Mouse (Mus musculus): ENCODE measurements at regions not wholly inside any gene's neighbourhood (a gene's known extent, or its start where the extent isn't known, plus 50 kb on each side); places are given as distances from the start of the nearest gene placed in this dataset.

- DNase-seq (no peak), ATAC-seq (no peak)
- H3K4me2 ChIP-seq (ENCODE audit: low read depth): no peak overlapping the region
- no peak overlapping the region for H3K27ac ChIP-seq (ENCODE audit: low read depth, low read length)
- no peaks in the 10 kb centered on the region for H3K4me1 ChIP-seq (ENCODE audit: insufficient read depth)
- TF ChIP-seq CTCF (IDR thresholded peaks at IDR 0.05; ENCODE audit: low read depth): no peak
- 34% methylated on average over 1 of the region's 1 CpGs for WGBS
- no peaks in the 10 kb centered on the region for H3K36me3 ChIP-seq (ENCODE audit: insufficient read depth)
- H3K9ac ChIP-seq: no peak overlapping the region
- no peak overlapping the region for H3K4me3 ChIP-seq (ENCODE audit: low read depth, low read length)
- H3K27me3 ChIP-seq (ENCODE audit: insufficient read depth, low read length): no peaks in the 10 kb centered on the region
- H3K9me3 ChIP-seq (ENCODE audit: low read length): no peaks in the 10 kb centered on the region
These were observed 3561.3 kb downstream of the 9330182O14Rik start for GRCm38 (mm10) chr15:43695451-43695850.

- H3K4me1 ChIP-seq (ENCODE audit: insufficient read depth): no peaks in the 10 kb centered on the region
- WGBS: 97% methylated on average over 1 of the region's 1 CpGs
- H3K9ac ChIP-seq: no peak overlapping the region
- DNase-seq: no peak
- H3K27me3 ChIP-seq (ENCODE audit: insufficient read depth, low read length): no peaks in the 10 kb centered on the region
- H3K4me2 ChIP-seq (ENCODE audit: low read depth): no peak overlapping the region
- no peak overlapping the region for H3K4me3 ChIP-seq (ENCODE audit: low read depth, low read length)
- TF ChIP-seq CTCF (IDR thresholded peaks at IDR 0.05; ENCODE audit: low read depth): no peak
- no peaks in the 10 kb centered on the region for H3K36me3 ChIP-seq (ENCODE audit: insufficient read depth)
- no peak overlapping the region for H3K27ac ChIP-seq (ENCODE audit: low read depth, low read length)
- H3K9me3 ChIP-seq (ENCODE audit: low read length): no peaks in the 10 kb centered on the region
- no peak for ATAC-seq
These were observed 3582.9 kb downstream of the 9330182O14Rik start for GRCm38 (mm10) chr15:43717035-43717434.

- Histone ChIP-seq H3K9ac (no peak overlapping the region), H3K27me3 (ENCODE audit: insufficient read depth, low read length) (no peaks in the 10 kb centered on the region), H3K36me3 (ENCODE audit: insufficient read depth) (no peaks in the 10 kb centered on the region), H3K9me3 (ENCODE audit: low read length) (no peaks in the 10 kb centered on the region), H3K27ac (ENCODE audit: low read depth, low read length) (no peak overlapping the region), H3K4me3 (ENCODE audit: low read depth, low read length) (no peak overlapping the region), H3K4me1 (ENCODE audit: insufficient read depth) (no peaks in the 10 kb centered on the region), H3K4me2 (ENCODE audit: low read depth) (no peak overlapping the region)
- ATAC-seq (no peak), DNase-seq (no peak)
- no peak for TF ChIP-seq CTCF (IDR thresholded peaks at IDR 0.05; ENCODE audit: low read depth)
- 76% methylated on average over 1 of the region's 1 CpGs for WGBS
These were observed 3583.4 kb downstream of the 9330182O14Rik start for GRCm38 (mm10) chr15:43717559-43717958.

- no peak for TF ChIP-seq CTCF (IDR thresholded peaks at IDR 0.05; ENCODE audit: low read depth)
- Histone ChIP-seq H3K9me3 (ENCODE audit: low read length) (no peaks in the 10 kb centered on the region), H3K9ac (no peak overlapping the region), H3K4me3 (ENCODE audit: low read depth, low read length) (no peak overlapping the region), H3K4me2 (ENCODE audit: low read depth) (no peak overlapping the region), H3K27ac (ENCODE audit: low read depth, low read length) (no peak overlapping the region), H3K27me3 (ENCODE audit: insufficient read depth, low read length) (no peaks in the 10 kb centered on the region), H3K4me1 (ENCODE audit: insufficient read depth) (no peaks in the 10 kb centered on the region), H3K36me3 (ENCODE audit: insufficient read depth) (no peaks in the 10 kb centered on the region)
- DNase-seq (no peak), ATAC-seq (peak; percentile 48; the same call in 1 of the 2 replicates)
- 74% methylated on average over 1 of the region's 1 CpGs for WGBS
These were observed 3586.8 kb downstream of the 9330182O14Rik start for GRCm38 (mm10) chr15:43720916-43721315.

- Histone ChIP-seq H3K36me3 (ENCODE audit: insufficient read depth) (no peaks in the 10 kb centered on the region), H3K27me3 (ENCODE audit: insufficient read depth, low read length) (no peaks in the 10 kb centered on the region), H3K4me3 (ENCODE audit: low read depth, low read length) (no peak overlapping the region), H3K9me3 (ENCODE audit: low read length) (no peaks in the 10 kb centered on the region), H3K9ac (no peak overlapping the region), H3K27ac (ENCODE audit: low read depth, low read length) (no peak overlapping the region), H3K4me1 (ENCODE audit: insufficient read depth) (no peaks in the 10 kb centered on the region), H3K4me2 (ENCODE audit: low read depth) (no peak overlapping the region)
- no peak for TF ChIP-seq CTCF (IDR thresholded peaks at IDR 0.05; ENCODE audit: low read depth)
- DNase-seq (peak; percentile 13), ATAC-seq (peak; percentile 32; the same call in 1 of the 2 replicates)
- 67% methylated on average over 3 of the region's 3 CpGs for WGBS
These were observed 3601.5 kb downstream of the 9330182O14Rik start for GRCm38 (mm10) chr15:43735697-43736096.

GRCm38 (mm10) chr15:43758256-43758655 lies 3624.1 kb downstream of the 9330182O14Rik start:
- peak; percentile 70 for TF ChIP-seq CTCF (IDR thresholded peaks at IDR 0.05; ENCODE audit: low read depth)

GRCm38 (mm10) chr15:43764606-43765005 lies 3630.4 kb downstream of the 9330182O14Rik start:
- peak; percentile 70 for DNase-seq
- 39% methylated on average over 2 of the region's 2 CpGs for WGBS
- no peak overlapping the region for H3K27ac ChIP-seq (ENCODE audit: low read depth, low read length)

More at GRCm38 (mm10) chr15:43758256-43758655, 3624.1 kb downstream of the 9330182O14Rik start:
- peak; percentile 72 for DNase-seq
- Histone ChIP-seq H3K4me1 (ENCODE audit: insufficient read depth) (no peaks in the 10 kb centered on the region), H3K9me3 (ENCODE audit: low read length) (no peaks in the 10 kb centered on the region), H3K27me3 (ENCODE audit: insufficient read depth, low read length) (no peaks in the 10 kb centered on the region), H3K4me2 (ENCODE audit: low read depth) (no peak overlapping the region), H3K9ac (no peak overlapping the region), H3K27ac (ENCODE audit: low read depth, low read length) (no peak overlapping the region), H3K4me3 (ENCODE audit: low read depth, low read length) (no peak overlapping the region), H3K36me3 (ENCODE audit: insufficient read depth) (no peaks in the 10 kb centered on the region)
- 13% methylated on average over 3 of the region's 3 CpGs for WGBS
- ATAC-seq: peak; percentile 63; the same call in 1 of the 2 replicates

More at GRCm38 (mm10) chr15:43764606-43765005, 3630.4 kb downstream of the 9330182O14Rik start:
- no peaks in the 10 kb centered on the region for H3K9me3 ChIP-seq (ENCODE audit: low read length)
- H3K36me3 ChIP-seq (ENCODE audit: insufficient read depth): no peaks in the 10 kb centered on the region
- peak; percentile 92 for ATAC-seq
- H3K27me3 ChIP-seq (ENCODE audit: insufficient read depth, low read length): no peaks in the 10 kb centered on the region
- no peak overlapping the region for H3K4me2 ChIP-seq (ENCODE audit: low read depth)
- TF ChIP-seq CTCF (IDR thresholded peaks at IDR 0.05; ENCODE audit: low read depth): no peak
- no peak overlapping the region for H3K4me3 ChIP-seq (ENCODE audit: low read depth, low read length)
- no peak overlapping the region for H3K9ac ChIP-seq
- 0 out of 2 replicates have a peak, but pooled peaks cover 2% of the 10 kb centered on the region for H3K4me1 ChIP-seq (ENCODE audit: insufficient read depth)
